Comparison of ENCODE assay signal across 16 mouse cellular contexts in the genomic region with DNA sequence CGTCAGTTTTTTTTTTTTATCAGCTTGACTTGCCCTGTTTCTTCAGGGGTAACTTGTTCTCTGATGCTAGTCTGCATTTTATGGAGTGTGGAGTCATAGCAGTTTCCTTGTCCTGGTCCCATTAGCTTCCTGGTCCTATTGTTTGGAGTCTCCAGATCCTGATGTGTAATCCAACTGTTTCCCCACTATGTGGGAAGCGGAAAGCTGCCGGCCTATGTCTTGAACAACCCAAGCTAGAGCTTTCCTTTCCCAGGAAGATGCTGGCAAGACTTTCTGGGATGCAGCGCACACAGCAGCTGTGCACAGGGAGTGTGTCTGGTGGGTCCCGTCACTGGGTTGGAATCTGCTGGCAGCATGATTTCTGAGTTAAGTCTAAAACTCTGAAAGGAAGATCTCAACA.
DNase-seq lines count a peak whose midpoint lies in the region; ATAC-seq and TF ChIP-seq lines count a peak whose summit lies in the region.
"Had no signal": no experiment of that assay in that cellular context is flagged by ENCODE, and none has a peak within 500 bp of the region (broad histone marks: within the 10 kb centered on the region; RNA-seq: fewer than 3 reads in every experiment).

No protein-coding gene starts in this region.

- H3K27ac ChIP-seq in kidney, postnatal 0 days: no peak overlapping the region
- no peak overlapping the region for H3K27ac ChIP-seq in kidney, embryonic 15.5 days
- H3K27ac ChIP-seq: embryonic facial prominence, embryonic 13.5 days; forebrain, embryonic 13.5 days; heart, embryonic 13.5 days; limb, embryonic 12.5 days; liver, embryonic 15.5 days had no signal

- no peak overlapping the region for H3K4me3 ChIP-seq in kidney, postnatal 0 days (replicated peaks; ENCODE audit: low read depth, low read length)
- no peak overlapping the region for H3K4me3 ChIP-seq in kidney, embryonic 15.5 days (replicated peaks)
- H3K4me3 ChIP-seq: embryonic facial prominence, embryonic 13.5 days; forebrain, embryonic 13.5 days; heart, embryonic 13.5 days; limb, embryonic 12.5 days; liver, embryonic 15.5 days; myocyte had no signal

- DNase-seq in kidney, postnatal 0 days (ENCODE audit: low spot score): peak; percentile 35
- peak; percentile 19 to 24 for DNase-seq in gastrocnemius, postnatal 36 days
- peak; percentile 31 to 39 for DNase-seq in heart, postnatal 36 days
- peak; percentile 43 to 66 for DNase-seq in lung, postnatal 4 days
- no peak for DNase-seq in urinary bladder, adult 18-20 months (ENCODE audit: low spot score in 2 of 2)
- DNase-seq in cerebellum, adult 9-10 months: no peak
- DNase-seq: adrenal gland, postnatal 25 days had no signal

- no peak overlapping the region for H3K4me2 ChIP-seq in kidney, postnatal 0 days (ENCODE audit: low read length)
- no peak overlapping the region for H3K4me2 ChIP-seq in kidney, embryonic 15.5 days
- H3K4me2 ChIP-seq: embryonic facial prominence, embryonic 13.5 days; forebrain, embryonic 13.5 days; heart, embryonic 13.5 days; limb, embryonic 12.5 days; liver, embryonic 15.5 days; midbrain, embryonic 11.5 days had no signal

- H3K27me3 ChIP-seq in kidney, postnatal 0 days (ENCODE audit: insufficient read depth, low read length): no peaks in the 10 kb centered on the region
- H3K27me3 ChIP-seq in kidney, embryonic 15.5 days: peaks cover 16% of the 10 kb centered on the region; the same call in 1 of the 2 replicates
- H3K27me3 ChIP-seq: forebrain, embryonic 13.5 days; heart, embryonic 13.5 days; liver, embryonic 15.5 days had no signal

- ATAC-seq in kidney, postnatal 0 days (replicated peaks; ENCODE audit: low FRiP score, low read depth): 0 out of 2 replicates have a peak, but pooled peaks have one; percentile 40
- ATAC-seq in kidney, embryonic 15.5 days (replicated peaks; ENCODE audit: low FRiP score): no peak
- ATAC-seq: forebrain, embryonic 13.5 days; hindbrain, embryonic 16.5 days had no signal

- H3K9ac ChIP-seq in kidney, postnatal 0 days (ENCODE audit: low read depth, low read length): no peak overlapping the region
- no peak overlapping the region for H3K9ac ChIP-seq in kidney, embryonic 15.5 days
- H3K9ac ChIP-seq: embryonic facial prominence, embryonic 13.5 days; forebrain, embryonic 13.5 days; heart, embryonic 13.5 days; limb, embryonic 12.5 days; liver, embryonic 15.5 days had no signal

- no peaks in the 10 kb centered on the region for H3K9me3 ChIP-seq in kidney, postnatal 0 days (replicated peaks; ENCODE audit: low read length)
- no peaks in the 10 kb centered on the region for H3K9me3 ChIP-seq in kidney, embryonic 15.5 days (replicated peaks)
- H3K9me3 ChIP-seq: embryonic facial prominence, embryonic 13.5 days; forebrain, embryonic 13.5 days; heart, embryonic 13.5 days; limb, embryonic 12.5 days; liver, embryonic 15.5 days had no signal

- 49% methylated on average over 5 of the region's 5 CpGs for WGBS in kidney, postnatal 0 days
- WGBS in kidney, embryonic 15.5 days: 61% methylated on average over 5 of the region's 5 CpGs

- no peaks in the 10 kb centered on the region for H3K4me1 ChIP-seq in kidney, postnatal 0 days (replicated peaks; ENCODE audit: insufficient read depth, low read length)
- peaks cover 6% of the 10 kb centered on the region; the same call in 1 of the 2 replicates for H3K4me1 ChIP-seq in kidney, embryonic 15.5 days
- H3K4me1 ChIP-seq: forebrain, embryonic 13.5 days; liver, embryonic 15.5 days had no signal

- no peaks in the 10 kb centered on the region for H3K36me3 ChIP-seq in kidney, postnatal 0 days (ENCODE audit: insufficient read depth, low read length)
- no peaks in the 10 kb centered on the region for H3K36me3 ChIP-seq in kidney, embryonic 15.5 days
- H3K36me3 ChIP-seq: embryonic facial prominence, embryonic 13.5 days; heart, embryonic 13.5 days; limb, embryonic 12.5 days; liver, embryonic 15.5 days had no signal

- no peak for TF ChIP-seq CTCF in kidney, postnatal 0 days (IDR thresholded peaks at IDR 0.05; ENCODE audit: low read depth)

- intact Hi-C loops in gastrocnemius, postnatal 36 days (cut with DNase I): no loop called here
- intact Hi-C loops in heart, postnatal 36 days (cut with DNase I): loop anchor here (1.0 to 5.0 kb wide), 3 partner anchors 46 to 220 kb away; partner anchors contain the start of gene Efnb2

Comparison
In these comparisons a context has a peak if more than half of its experiments do, and no peak if none do; other contexts are left out.
1. DNase-seq: peak in kidney, postnatal 0 days (single experiment), gastrocnemius, postnatal 36 days (2 of 2), heart, postnatal 36 days (2 of 2) and lung, postnatal 4 days (2 of 2); none in urinary bladder, adult 18-20 months (0 of 2) and cerebellum, adult 9-10 months (single experiment).